Mouse (Mus musculus): ENCODE measurements around the gene 4930558K02Rik. TPM values are rescaled to one million over a fixed set of nuclear protein-coding genes. Genes with fewer than 3 reads are reported as not detected.

The 4930558K02Rik gene
- polyA plus RNA-seq (2015; fragmentation: Nextera tagmentation; extraction: Ambion mirVana): not detected in 2 replicates

DNA sequence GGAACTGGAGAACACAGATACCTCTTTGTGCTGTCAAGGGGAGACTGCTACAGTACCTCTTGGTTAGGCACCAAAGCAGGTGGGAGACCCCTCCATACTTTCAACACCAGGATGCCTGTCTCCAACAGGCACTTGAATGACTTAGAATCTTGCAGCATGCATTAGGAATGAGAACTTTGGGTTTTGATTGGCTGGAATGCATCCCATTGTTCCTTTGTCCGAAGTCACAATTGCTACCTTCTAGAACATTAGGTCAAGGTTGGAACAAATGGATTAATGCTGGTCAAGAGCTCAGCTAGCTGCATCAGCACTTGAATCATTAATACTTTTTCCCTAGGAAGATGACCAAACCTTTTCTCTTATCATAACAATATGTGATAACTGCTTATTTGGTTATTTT lies at the start of gene 4930558K02Rik:
TSS of gene 4930558K02Rik (minus strand) at position 101 of the 400 bp plus-strand sequence.
- Histone ChIP-seq H3K4me2 (no peak within 1 kb of the TSS), H3K4me3 (no peak within 1 kb of the TSS), H3K27me3 (no peaks in the 10 kb centered on the region), H3K27ac (replicated peaks) (no peak within 1 kb of the TSS), H3K9me3 (no peaks in the 10 kb centered on the region), H3K4me1 (replicated peaks) (peaks cover 7% of the 10 kb centered on the region; the same call in 1 of the 2 replicates), H3K36me3 (no peaks in the 10 kb centered on the region), H3K9ac (no peak within 1 kb of the TSS)
- ATAC-seq (ENCODE audit: low read depth): no peak
- WGBS: 70% methylated on average over 1 of the region's 1 CpGs

DNA sequence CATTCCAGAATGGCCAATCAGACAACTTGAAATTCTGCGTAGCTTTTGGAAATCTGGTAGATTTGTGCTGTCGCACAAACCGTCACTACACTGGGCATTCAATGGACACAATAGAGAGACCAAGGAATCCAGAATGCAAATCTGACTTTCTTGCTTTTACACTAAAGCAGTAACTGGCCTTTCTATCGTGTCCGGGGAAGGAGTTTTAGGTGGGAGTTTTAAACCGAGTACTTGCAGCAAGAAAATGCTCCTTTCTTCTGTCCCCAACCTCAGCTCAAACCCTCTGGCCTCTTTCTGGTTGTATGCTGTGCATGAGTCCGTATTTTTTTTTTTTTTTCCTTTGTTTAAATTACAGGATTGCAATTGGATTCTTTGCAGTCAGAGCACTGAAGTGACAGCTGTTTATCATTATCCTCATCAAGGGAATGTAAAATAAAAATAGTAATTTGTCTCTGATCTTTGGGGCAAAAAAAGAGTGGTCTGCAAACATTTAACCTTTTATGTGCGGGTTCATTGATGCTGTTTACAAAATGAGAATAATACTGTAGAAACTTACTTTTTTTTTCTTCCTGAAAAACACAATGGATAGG lies 44.3 kb upstream of the 4930558K02Rik start:
- Histone ChIP-seq H3K4me2 (no peak overlapping the region), H3K27ac (replicated peaks) (no peak overlapping the region), H3K36me3 (no peaks in the 10 kb centered on the region), H3K4me3 (no peak overlapping the region), H3K4me1 (replicated peaks) (peaks cover 24% of the 10 kb centered on the region), H3K9me3 (no peaks in the 10 kb centered on the region), H3K27me3 (no peaks in the 10 kb centered on the region), H3K9ac (no peak overlapping the region)
- 59% methylated on average over 8 of the region's 8 CpGs for WGBS
- no peak for ATAC-seq (ENCODE audit: low read depth)

DNA sequence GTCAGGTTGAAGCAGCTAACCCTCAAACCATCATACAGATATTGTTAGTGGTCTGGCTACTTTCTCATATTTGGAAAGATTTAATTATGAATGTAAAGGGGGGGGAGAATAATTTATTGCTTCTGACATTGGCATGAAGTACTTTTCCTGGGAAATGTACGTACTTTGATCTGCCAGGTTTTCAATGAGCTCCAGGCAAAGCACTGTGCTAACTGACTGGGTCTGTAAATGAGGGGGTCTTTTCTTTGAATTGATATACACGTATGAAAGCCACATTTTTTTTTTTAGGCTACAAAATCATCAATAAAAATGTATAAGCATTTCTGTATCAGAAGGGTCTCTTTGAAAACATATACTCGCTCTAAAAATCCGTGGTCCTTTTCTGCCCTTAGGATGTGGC lies 41.3 kb upstream of the 4930558K02Rik start:
- Histone ChIP-seq H3K4me3 (no peak overlapping the region), H3K36me3 (no peaks in the 10 kb centered on the region), H3K27ac (replicated peaks) (no peak overlapping the region), H3K9me3 (no peaks in the 10 kb centered on the region), H3K4me1 (replicated peaks) (peaks cover 29% of the 10 kb centered on the region), H3K9ac (no peak overlapping the region), H3K4me2 (no peak overlapping the region), H3K27me3 (no peaks in the 10 kb centered on the region)
- 61% methylated on average over 4 of the region's 4 CpGs for WGBS
- ATAC-seq (ENCODE audit: low read depth): no peak

DNA sequence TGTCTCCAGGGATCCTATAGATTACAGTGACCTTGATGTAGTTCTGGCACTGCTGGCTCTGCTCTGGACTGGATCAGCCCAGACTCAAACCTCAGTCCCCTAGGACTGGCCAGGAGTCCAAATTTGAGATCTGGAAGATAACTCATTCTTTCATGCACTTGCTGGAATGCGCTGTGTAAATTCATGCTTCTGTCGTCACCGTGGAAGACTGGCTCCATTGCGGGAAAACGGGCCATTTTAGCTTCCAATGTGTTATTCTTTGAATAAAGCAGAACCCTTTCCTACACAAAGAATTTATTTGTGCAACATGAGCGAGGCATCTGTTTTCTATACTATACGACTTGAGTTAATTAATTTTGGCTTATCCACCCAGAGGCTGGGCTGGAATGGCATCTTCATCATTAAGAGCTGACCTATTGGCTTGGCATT lies 40.9 kb upstream of the 4930558K02Rik start:
- H3K36me3 ChIP-seq: no peaks in the 10 kb centered on the region
- H3K27me3 ChIP-seq: no peaks in the 10 kb centered on the region
- no peak overlapping the region for H3K27ac ChIP-seq (replicated peaks)
- peaks cover 29% of the 10 kb centered on the region for H3K4me1 ChIP-seq (replicated peaks)
- ATAC-seq (ENCODE audit: low read depth): peak; percentile 33; the same call in 1 of the 2 replicates
- WGBS: 58% methylated on average over 7 of the region's 7 CpGs
- no peak overlapping the region for H3K4me3 ChIP-seq
- H3K9me3 ChIP-seq: no peaks in the 10 kb centered on the region
- H3K9ac ChIP-seq: no peak overlapping the region
- H3K4me2 ChIP-seq: no peak overlapping the region

DNA sequence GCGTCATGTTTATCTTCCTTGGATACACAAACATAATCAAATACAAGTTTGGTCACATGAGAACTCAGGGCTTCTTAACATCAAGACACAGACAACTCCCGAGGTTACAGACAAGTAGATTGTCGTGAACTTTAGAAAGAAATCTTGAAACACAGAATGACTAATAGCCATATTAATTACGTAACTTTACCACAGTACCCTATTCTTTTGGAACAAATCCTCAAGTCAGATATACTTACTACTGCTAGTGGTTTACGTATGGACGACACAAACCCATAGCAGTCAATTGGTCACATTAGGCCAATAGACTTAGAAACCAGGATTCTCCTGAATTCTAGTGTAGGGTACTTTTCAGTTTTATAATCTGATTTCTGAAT lies 39.2 kb upstream of the 4930558K02Rik start:
- Histone ChIP-seq H3K27me3 (no peaks in the 10 kb centered on the region), H3K4me1 (replicated peaks) (peaks cover 29% of the 10 kb centered on the region), H3K9me3 (no peaks in the 10 kb centered on the region), H3K9ac (no peak overlapping the region), H3K36me3 (no peaks in the 10 kb centered on the region), H3K27ac (replicated peaks) (no peak overlapping the region), H3K4me2 (no peak overlapping the region), H3K4me3 (no peak overlapping the region)
- ATAC-seq (ENCODE audit: low read depth): no peak
- WGBS: 85% methylated on average over 6 of the region's 6 CpGs

DNA sequence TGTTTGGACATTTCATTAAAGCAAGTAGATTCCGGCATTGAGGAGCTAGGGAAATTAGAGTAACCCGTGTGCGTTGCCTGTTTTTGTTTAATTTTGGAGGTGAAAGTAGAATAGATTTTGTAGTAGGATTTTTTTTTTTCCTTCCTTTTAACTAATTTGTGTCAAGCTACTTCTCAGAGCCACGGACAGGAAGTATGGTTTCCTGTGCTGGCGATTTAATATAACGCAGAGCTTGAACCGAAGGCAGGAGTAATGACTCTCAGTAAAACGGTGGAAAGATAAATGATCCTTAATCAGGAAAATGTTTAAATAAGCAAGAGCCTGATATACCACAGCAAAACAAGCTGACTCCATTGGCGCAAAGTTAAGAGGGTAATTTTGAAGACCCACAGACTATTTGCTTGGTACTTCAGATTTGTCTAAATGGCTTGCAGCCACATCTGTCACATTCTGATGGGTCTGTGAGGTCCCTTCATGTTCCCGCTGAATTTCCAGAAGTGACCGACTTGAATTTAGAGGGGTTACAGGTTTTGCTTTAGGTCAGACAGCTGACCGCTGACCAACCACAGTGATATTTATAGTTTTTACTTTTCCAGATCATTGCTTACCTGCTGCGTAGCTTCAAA lies 38.7 kb upstream of the 4930558K02Rik start:
- H3K4me2 ChIP-seq: no peak overlapping the region
- H3K9ac ChIP-seq: no peak overlapping the region
- no peaks in the 10 kb centered on the region for H3K36me3 ChIP-seq
- H3K27me3 ChIP-seq: no peaks in the 10 kb centered on the region
- no peak for ATAC-seq (ENCODE audit: low read depth)
- no peak overlapping the region for H3K4me3 ChIP-seq
- H3K27ac ChIP-seq (replicated peaks): peak overlapping the region; percentile 19; the same call in 1 of the 2 replicates
- no peaks in the 10 kb centered on the region for H3K9me3 ChIP-seq
- H3K4me1 ChIP-seq (replicated peaks): peaks cover 29% of the 10 kb centered on the region
- 74% methylated on average over 13 of the region's 13 CpGs for WGBS

DNA sequence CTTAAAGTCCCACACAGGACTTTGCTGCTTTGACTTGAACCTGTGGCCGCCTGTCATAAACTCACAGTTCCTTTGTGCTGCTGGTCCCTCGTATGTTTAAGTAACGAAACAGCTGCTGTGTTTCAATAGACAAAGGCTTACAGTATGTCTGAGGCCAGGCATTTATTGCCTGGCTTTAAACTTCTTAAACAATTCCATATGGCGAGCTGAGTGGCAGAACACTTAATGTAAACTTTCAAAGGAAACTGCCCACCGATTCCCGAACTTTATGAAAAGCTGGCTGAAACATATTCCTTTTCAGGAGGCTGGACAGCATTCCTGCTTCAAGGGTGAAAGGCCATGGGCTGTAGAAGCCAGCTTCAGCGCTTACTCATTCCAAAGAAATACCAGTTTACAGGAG lies 37.5 kb upstream of the 4930558K02Rik start:
- no peak for ATAC-seq (ENCODE audit: low read depth)
- no peak overlapping the region for H3K9ac ChIP-seq
- WGBS: 34% methylated on average over 7 of the region's 7 CpGs
- H3K4me3 ChIP-seq: no peak overlapping the region
- H3K9me3 ChIP-seq: no peaks in the 10 kb centered on the region
- H3K27me3 ChIP-seq: no peaks in the 10 kb centered on the region
- peaks cover 25% of the 10 kb centered on the region for H3K4me1 ChIP-seq (replicated peaks)
- H3K27ac ChIP-seq (replicated peaks): no peak overlapping the region; the same call in 1 of the 2 replicates
- no peak overlapping the region for H3K4me2 ChIP-seq
- H3K36me3 ChIP-seq: no peaks in the 10 kb centered on the region

DNA sequence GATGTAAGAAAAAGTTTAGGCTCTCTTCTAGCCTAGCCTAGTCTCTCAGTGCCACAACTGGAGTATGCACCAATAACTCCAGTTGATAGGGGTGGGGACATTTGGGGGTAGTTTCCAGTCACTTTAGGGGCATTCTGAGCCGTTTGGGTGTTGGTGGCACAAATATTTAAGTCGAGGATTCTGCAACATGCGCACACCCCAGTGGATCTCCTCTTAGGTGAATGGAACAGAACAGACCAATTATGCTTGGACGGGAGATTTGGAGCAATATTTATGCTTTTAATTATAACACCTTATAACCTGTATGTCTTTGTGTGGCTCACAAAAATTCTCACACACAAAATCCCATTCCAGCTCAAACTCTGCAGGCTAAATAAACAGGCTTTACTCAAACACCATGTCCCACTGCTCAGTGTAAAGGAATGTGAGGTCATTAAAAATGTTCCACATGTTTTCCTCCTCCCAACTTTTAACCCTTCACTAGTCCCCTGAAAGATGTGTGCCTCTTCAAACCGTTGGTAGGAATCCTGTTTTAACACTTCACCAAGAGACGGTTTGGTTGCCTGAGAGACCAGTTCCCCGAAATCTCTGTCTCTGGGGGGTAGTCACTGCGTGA lies 35.9 kb upstream of the 4930558K02Rik start:
- peaks cover 10% of the 10 kb centered on the region for H3K36me3 ChIP-seq
- no peaks in the 10 kb centered on the region for H3K27me3 ChIP-seq
- no peak for ATAC-seq (ENCODE audit: low read depth)
- H3K9ac ChIP-seq: no peak overlapping the region
- no peak overlapping the region for H3K4me3 ChIP-seq
- peaks cover 9% of the 10 kb centered on the region for H3K4me1 ChIP-seq (replicated peaks)
- no peak overlapping the region; the same call in 1 of the 2 replicates for H3K27ac ChIP-seq (replicated peaks)
- 69% methylated on average over 8 of the region's 8 CpGs for WGBS
- H3K4me2 ChIP-seq: no peak overlapping the region
- no peaks in the 10 kb centered on the region for H3K9me3 ChIP-seq

DNA sequence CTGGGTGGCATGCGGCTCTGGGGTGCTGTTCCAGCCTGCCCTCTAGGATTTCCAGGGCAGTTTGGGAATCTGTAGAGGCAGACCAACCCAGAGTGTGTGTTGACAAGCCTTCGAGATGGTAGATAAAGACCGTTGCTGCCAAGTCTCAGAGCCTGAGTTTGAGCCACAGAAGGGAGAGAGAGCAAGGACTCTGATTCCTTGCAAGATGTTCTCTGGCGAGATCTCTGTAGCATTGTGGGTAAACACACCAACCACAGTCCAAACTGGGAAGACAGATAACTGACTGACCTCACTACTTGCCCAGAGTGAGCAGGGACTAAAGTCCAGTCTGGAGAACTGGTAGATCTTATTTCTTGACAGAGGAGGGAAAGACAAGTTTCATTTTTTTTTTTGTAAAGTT lies 34.1 kb upstream of the 4930558K02Rik start:
- Histone ChIP-seq H3K4me1 (replicated peaks) (peaks cover 12% of the 10 kb centered on the region; the same call in 1 of the 2 replicates), H3K9me3 (no peaks in the 10 kb centered on the region), H3K9ac (no peak overlapping the region), H3K4me3 (no peak overlapping the region), H3K4me2 (no peak overlapping the region), H3K27ac (replicated peaks) (no peak overlapping the region), H3K36me3 (peaks cover 15% of the 10 kb centered on the region), H3K27me3 (no peaks in the 10 kb centered on the region)
- no peak for ATAC-seq (ENCODE audit: low read depth)
- WGBS: 91% methylated on average over 4 of the region's 4 CpGs

DNA sequence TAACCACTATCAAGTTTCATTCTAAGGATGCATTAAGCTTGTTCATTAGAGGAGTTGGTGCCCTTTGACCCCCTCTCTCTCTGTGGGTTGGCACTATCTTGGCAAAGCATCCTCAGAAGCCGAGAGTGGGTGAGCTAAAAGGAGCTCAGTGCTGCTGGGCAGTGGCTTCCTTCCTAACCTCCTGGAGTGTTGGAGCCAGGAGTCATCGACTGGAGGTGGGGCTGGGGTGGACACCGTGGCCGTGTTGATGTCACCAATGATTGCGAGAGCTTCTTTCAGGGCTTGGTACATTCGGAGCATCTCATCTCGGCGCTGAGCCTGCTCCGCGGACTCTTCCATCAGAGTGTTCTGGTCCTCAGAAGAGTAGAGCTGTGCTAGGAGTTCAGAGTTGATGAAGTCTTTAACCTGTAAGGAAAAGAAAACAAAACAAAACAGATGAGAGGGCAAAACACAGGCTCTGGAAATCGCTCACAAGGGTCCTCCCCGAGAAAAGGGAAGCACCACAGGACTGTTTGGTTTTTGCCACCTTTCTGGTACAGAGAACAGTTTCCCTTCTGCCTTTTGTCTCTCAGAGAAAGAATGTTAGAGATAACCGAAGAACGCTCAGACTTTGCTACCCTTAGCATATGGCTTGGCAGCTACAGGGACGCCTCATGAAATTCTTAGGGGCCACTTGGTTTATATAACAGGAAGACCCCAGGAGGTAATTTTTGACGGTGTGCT lies 32.2 kb upstream of the 4930558K02Rik start:
- Histone ChIP-seq H3K36me3 (peaks cover 15% of the 10 kb centered on the region), H3K27me3 (no peaks in the 10 kb centered on the region), H3K4me1 (replicated peaks) (peaks cover 10% of the 10 kb centered on the region; the same call in 1 of the 2 replicates), H3K4me2 (no peak overlapping the region), H3K27ac (replicated peaks) (no peak overlapping the region), H3K9me3 (no peaks in the 10 kb centered on the region), H3K9ac (no peak overlapping the region), H3K4me3 (no peak overlapping the region)
- no peak for ATAC-seq (ENCODE audit: low read depth)
- WGBS: 82% methylated on average over 16 of the region's 16 CpGs

DNA sequence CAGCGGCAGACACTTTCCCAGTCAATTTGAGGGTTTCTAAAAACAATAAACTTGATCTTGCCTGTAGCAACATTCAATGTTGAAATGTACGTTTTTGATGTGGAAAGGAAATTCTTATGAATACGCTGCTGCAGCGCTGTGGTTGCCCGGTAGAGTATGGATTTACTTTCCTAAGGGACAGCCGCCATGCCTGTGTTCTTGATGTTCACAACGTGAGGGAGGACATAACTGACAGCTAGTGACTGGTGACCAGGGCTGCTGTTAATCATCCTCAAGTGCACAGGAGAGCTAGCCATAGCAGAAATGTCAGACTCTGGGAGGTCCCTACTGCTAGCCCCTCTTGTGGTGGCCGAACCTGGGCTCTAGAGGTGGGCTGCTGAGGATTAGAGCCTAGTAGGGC lies 29.6 kb upstream of the 4930558K02Rik start:
- no peaks in the 10 kb centered on the region for H3K27me3 ChIP-seq
- peaks cover 22% of the 10 kb centered on the region for H3K4me1 ChIP-seq (replicated peaks)
- H3K9me3 ChIP-seq: no peaks in the 10 kb centered on the region
- H3K4me2 ChIP-seq: no peak overlapping the region
- no peak overlapping the region for H3K4me3 ChIP-seq
- ATAC-seq (ENCODE audit: low read depth): no peak
- H3K36me3 ChIP-seq: peaks cover 15% of the 10 kb centered on the region
- WGBS: 75% methylated on average over 8 of the region's 8 CpGs
- peak overlapping the region; percentile 61 for H3K27ac ChIP-seq (replicated peaks)
- no peak overlapping the region for H3K9ac ChIP-seq

DNA sequence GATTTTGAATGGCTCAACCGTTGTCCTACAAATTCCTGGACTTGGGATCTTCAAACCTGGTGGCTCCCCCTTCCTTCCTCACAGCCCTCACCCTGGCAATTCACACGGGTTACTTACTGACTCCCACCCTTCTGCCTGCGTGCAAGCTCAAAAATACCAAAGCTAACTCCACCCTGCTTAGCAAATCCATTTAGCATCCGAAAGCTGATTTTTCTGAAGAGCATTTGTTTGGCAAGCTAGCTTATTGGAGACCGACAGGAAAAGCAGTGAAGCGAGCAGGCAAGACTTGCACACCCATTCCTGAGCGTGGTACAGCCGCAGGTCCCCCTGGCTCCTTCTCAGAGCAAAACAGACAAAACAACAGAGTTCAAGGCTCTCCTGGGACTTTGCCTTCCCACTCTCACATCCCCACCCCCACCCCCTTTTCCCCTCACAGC lies 29.2 kb upstream of the 4930558K02Rik start:
- no peak overlapping the region for H3K9ac ChIP-seq
- no peaks in the 10 kb centered on the region for H3K27me3 ChIP-seq
- H3K9me3 ChIP-seq: no peaks in the 10 kb centered on the region
- H3K4me1 ChIP-seq (replicated peaks): peaks cover 26% of the 10 kb centered on the region
- peak overlapping the region; percentile 61 for H3K27ac ChIP-seq (replicated peaks)
- H3K36me3 ChIP-seq: peaks cover 15% of the 10 kb centered on the region
- WGBS: 61% methylated on average over 8 of the region's 8 CpGs
- no peak overlapping the region for H3K4me3 ChIP-seq
- no peak for ATAC-seq (ENCODE audit: low read depth)
- H3K4me2 ChIP-seq: no peak overlapping the region

Data from neural tube, embryonic 13.5 days (tissue).